Mouse (Mus musculus) limb, embryonic 13.5 days (tissue): Measurements from ENCODE around the gene Ube2e2. TPM values are rescaled to one million over a fixed set of nuclear protein-coding genes. Genes with fewer than 3 reads are reported as not detected.

Source experiments
- ATAC-seq: fragments of 200-750 bp; cut with Nextera tagmentation; 2 replicates; pipeline ENCODE4 v1.8.0; 2017; ENCODE audit warnings: low read depth, moderate number of reproducible peaks, moderate TSS enrichment; ENCODE audit not compliant: low FRiP score
- H3K27ac ChIP-seq: fragments of 300-500 bp; sonication (generic); 2 replicates; pipeline ENCODE4 v1.5.1; 2015; ENCODE audit warnings: inconsistent platforms, mild to moderate bottlenecking, moderate library complexity
- H3K27me3 ChIP-seq: fragments of 300-500 bp; sonication (generic); 2 replicates; pipeline ENCODE4 v1.6.1; 2015; ENCODE audit warnings: mild to moderate bottlenecking, inconsistent platforms
- H3K36me3 ChIP-seq: fragments of 300-500 bp; sonication (generic); 2 replicates; pipeline ENCODE4 v1.6.1; 2015; ENCODE audit warnings: inconsistent platforms, mild to moderate bottlenecking, moderate library complexity
- H3K4me1 ChIP-seq: fragments of 300-500 bp; sonication (generic); 2 replicates; pipeline ENCODE4 v1.6.1; 2015; ENCODE audit warnings: inconsistent platforms
- H3K4me2 ChIP-seq: fragments of 300-500 bp; sonication (generic); replicated peaks from 2 replicates; pipeline ENCODE4 v1.6.1; 2015; ENCODE audit warnings: inconsistent platforms, mild to moderate bottlenecking, moderate library complexity
- H3K4me3 ChIP-seq: fragments of 300-500 bp; sonication (generic); 2 replicates; pipeline ENCODE4 v1.5.1; 2015; ENCODE audit warnings: moderate library complexity, mild to moderate bottlenecking, inconsistent platforms
- H3K9ac ChIP-seq: fragments of 300-500 bp; sonication (generic); 2 replicates; pipeline ENCODE4 v1.6.1; 2015; ENCODE audit warnings: mild to moderate bottlenecking, inconsistent platforms
- H3K9me3 ChIP-seq: fragments of 300-500 bp; sonication (generic); 2 replicates; pipeline ENCODE4 v1.6.1; 2016; ENCODE audit warnings: inconsistent platforms
- WGBS: fragments of 180-500 bp; shearing (Covaris S2); methylation state at CpG from one replicate; pipeline ENCODE4 v1.1.7; 2015; 5-methylcytosine and 5-hydroxymethylcytosine counted together
- polyA plus RNA-seq: library from polyadenylated mRNA; unstranded; fragments of >200 nt; fragmentation: Nextera tagmentation; extraction: Ambion mirVana; gene quantifications from 2 replicates; pipeline ENCODE4 v1.2.1, GENCODE M21; 2015

Gene Ube2e2
- polyA plus RNA-seq, 1 experiment from 2014 or later = 75.6 TPM

DNA sequence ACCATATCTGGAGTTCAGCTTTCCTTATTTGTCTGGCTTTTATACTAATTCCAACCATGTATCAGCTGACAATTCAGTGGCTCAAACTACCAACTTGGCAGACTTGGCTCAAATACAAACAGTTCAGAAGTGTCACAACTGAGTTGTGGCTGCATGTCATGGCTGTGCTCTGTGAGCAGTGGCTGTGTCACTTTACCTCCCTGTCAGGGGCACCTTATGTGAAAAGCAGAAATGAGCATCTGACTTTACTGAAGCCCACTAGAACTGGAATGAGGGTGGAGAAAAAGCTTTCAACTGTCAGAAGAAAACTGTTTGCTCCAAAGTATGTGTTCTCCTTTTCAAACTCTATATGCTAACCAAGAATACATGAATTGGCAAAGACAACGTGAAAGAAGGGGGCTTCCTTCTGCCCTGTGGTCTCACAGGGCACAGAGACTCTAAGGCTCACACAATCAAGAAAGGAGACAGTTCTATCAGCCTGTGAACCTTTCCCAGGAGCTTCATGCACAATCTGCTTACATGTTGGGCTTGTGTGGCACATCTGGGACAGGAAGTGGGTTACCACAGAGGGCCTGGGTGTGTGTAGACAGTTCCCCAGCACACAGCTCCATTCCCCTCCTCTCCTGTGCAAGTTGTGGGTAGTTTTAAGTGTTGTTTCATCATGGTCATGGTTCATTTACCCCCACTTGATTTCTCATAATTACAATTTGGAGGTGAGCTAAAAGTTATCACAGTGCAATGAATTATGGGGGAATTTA is 228.6 kb downstream of the Ube2e2 start:
- Histone ChIP-seq H3K27ac (no peak overlapping the region), H3K36me3 (peaks cover 3% of the 10 kb centered on the region; the same call in 1 of the 2 replicates), H3K9me3 (peaks cover 12% of the 10 kb centered on the region), H3K9ac (no peak overlapping the region), H3K4me1 (no peaks in the 10 kb centered on the region), H3K4me3 (no peak overlapping the region), H3K4me2 (no peak overlapping the region), H3K27me3 (no peaks in the 10 kb centered on the region)
- ATAC-seq = no peak
- 82% methylated on average over 1 of the region's 1 CpGs for WGBS

DNA sequence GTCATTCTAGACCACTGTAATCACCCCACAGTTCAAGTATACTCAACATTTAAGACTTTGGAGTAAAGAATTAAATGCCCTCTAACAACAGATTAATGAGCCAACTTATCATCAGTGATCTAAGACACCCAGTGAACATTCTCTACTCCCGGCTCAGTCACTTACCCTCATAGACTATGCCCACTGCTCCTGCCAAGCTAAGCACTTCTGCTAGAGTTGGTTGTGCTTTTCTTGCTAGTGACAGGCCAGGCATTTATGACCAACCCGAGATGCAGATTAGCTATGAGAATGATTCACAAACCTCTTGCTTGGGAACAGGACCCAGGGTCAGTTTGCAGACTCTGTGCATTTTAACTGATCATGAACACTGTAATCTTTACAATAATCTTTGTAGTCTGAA is 230.4 kb downstream of the Ube2e2 start:
- H3K4me2 ChIP-seq = no peak overlapping the region
- peaks cover 12% of the 10 kb centered on the region for H3K9me3 ChIP-seq
- no peaks in the 10 kb centered on the region for H3K4me1 ChIP-seq
- H3K27ac ChIP-seq = no peak overlapping the region
- WGBS = 93% methylated on average over 2 of the region's 2 CpGs
- ATAC-seq = no peak
- H3K4me3 ChIP-seq = no peak overlapping the region
- H3K36me3 ChIP-seq = peaks cover 3% of the 10 kb centered on the region; the same call in 1 of the 2 replicates
- H3K9ac ChIP-seq = no peak overlapping the region
- no peaks in the 10 kb centered on the region for H3K27me3 ChIP-seq

GRCm38 (mm10) chr14:18657777-18658753 is 236.0 kb downstream of the Ube2e2 start:
- 77% methylated on average over 4 of the region's 4 CpGs for WGBS
- H3K27ac ChIP-seq = no peak overlapping the region
- peaks cover 12% of the 10 kb centered on the region for H3K9me3 ChIP-seq
- H3K4me2 ChIP-seq = no peak overlapping the region
- H3K4me3 ChIP-seq = no peak overlapping the region
- peaks cover 3% of the 10 kb centered on the region; the same call in 1 of the 2 replicates for H3K36me3 ChIP-seq
- no peak for ATAC-seq
- no peak overlapping the region for H3K9ac ChIP-seq
- no peaks in the 10 kb centered on the region for H3K27me3 ChIP-seq
- H3K4me1 ChIP-seq = no peaks in the 10 kb centered on the region

DNA sequence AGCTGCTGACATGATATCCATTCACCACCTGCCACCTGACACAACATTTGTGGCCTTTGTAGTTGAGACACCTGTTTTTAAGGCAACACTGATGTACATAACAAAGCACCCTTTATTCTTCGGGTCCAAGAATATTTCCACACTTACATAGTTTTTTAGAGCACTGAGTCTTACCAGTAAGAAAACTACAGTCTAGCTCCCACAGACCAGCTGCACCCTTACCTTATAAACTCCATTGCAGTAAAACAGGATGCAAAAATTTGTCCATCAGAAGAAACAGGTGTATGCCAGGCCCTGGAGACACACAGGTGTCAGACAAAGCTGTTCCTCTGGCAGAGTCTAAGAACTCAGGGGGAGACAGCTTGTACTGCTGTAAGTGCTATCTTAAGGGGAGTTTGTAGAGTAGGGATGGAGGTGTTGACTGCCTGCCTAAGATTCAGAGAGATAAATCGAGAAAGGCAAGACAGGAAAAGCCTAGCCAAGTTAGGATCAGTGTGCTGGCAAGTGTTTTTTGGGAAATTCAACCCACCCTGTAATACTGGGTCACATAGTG is 244.9 kb downstream of the Ube2e2 start:
- Histone ChIP-seq H3K4me3 (no peak overlapping the region), H3K9ac (no peak overlapping the region), H3K4me2 (no peak overlapping the region), H3K27me3 (no peaks in the 10 kb centered on the region), H3K27ac (no peak overlapping the region), H3K4me1 (no peaks in the 10 kb centered on the region), H3K9me3 (no peaks in the 10 kb centered on the region), H3K36me3 (no peaks in the 10 kb centered on the region)
- ATAC-seq = no peak
- 71% methylated on average over 2 of the region's 2 CpGs for WGBS

DNA sequence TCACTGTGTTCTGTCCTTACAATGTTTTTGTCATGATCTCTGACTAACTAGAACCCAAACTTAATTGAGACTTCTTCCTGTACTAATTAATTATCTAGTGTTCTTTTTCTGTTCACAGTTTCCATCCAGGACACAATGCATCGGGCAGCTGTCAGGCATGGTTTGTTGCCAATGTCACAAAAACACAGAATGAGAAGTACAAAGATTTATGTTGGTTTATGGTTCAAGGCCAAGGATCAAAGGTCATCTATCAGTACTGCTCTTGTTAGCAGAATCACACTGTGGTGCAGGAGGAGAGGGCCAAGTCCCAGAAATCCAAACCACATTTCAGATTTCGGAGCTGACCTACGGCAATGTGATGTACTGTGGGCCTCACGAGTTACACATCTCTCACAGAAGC is 252.4 kb downstream of the Ube2e2 start:
- no peak for ATAC-seq
- Histone ChIP-seq H3K27me3 (no peaks in the 10 kb centered on the region), H3K9me3 (0 out of 2 replicates have a peak, but pooled peaks cover 6% of the 10 kb centered on the region), H3K36me3 (peaks cover 6% of the 10 kb centered on the region), H3K4me2 (no peak overlapping the region), H3K27ac (no peak overlapping the region), H3K9ac (no peak overlapping the region), H3K4me1 (no peaks in the 10 kb centered on the region), H3K4me3 (no peak overlapping the region)
- 69% methylated on average over 4 of the region's 4 CpGs for WGBS

DNA sequence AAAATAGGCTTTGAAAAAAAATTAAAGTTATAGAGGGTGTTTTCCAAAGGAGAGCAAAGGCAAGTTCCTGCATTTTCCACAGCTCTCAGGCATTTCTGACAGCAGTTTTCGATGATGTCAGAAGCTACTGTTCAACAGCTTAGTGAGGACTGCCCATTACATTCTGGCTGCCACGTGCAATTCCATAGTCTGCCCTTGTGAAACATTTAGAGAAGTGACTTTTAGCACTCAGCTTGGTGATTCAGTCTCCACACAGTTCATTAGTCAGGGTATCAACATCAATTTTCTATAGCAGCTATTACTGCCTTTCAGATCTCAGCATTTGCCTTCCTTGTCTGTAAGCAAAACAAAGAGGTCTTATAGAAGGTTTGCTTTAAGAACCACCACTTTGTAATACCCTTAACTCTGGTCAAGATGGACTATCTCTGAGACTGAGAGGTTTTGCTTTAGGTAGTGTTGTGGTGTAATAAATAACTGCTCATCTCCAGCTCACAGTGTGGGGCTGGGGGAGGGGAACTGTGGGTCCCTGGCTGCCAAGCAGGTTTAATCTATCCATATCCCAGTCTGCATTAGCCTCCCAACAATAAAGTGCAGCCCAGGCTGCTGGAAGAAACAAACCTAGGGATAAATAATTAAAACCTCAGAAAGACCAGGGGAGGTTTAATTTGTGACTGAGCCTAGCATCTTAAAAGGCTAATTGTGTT is 255.2 kb downstream of the Ube2e2 start:
- H3K4me1 ChIP-seq = no peaks in the 10 kb centered on the region
- WGBS = 72% methylated on average over 2 of the region's 2 CpGs
- H3K9ac ChIP-seq = no peak overlapping the region
- no peak overlapping the region for H3K4me2 ChIP-seq
- no peak overlapping the region for H3K4me3 ChIP-seq
- H3K9me3 ChIP-seq = 0 out of 2 replicates have a peak, but pooled peaks cover 6% of the 10 kb centered on the region
- ATAC-seq = no peak
- H3K36me3 ChIP-seq = peaks cover 6% of the 10 kb centered on the region
- H3K27ac ChIP-seq = no peak overlapping the region
- H3K27me3 ChIP-seq = no peaks in the 10 kb centered on the region

DNA sequence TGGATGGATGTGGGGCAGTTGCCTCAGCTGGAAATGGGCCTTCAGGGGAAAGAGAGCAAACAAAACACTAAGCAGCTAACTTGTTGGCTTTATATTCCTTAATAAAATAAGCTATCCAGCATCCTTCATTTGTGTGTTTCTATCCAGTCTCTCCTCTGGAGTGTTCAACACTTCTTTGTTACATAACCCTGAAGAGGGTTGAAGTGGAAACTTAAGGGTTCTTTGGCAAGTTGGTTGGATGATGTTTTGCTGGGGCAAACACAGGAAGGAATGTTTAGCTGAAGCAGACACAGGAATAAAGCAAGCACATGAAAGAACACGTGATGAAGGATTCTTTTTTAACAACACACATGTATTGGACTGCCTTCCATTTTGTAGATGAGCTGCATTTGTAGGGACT is 256.3 kb downstream of the Ube2e2 start:
- Histone ChIP-seq H3K4me2 (no peak overlapping the region), H3K4me3 (no peak overlapping the region), H3K4me1 (no peaks in the 10 kb centered on the region), H3K27ac (no peak overlapping the region), H3K36me3 (peaks cover 6% of the 10 kb centered on the region), H3K27me3 (no peaks in the 10 kb centered on the region), H3K9me3 (0 out of 2 replicates have a peak, but pooled peaks cover 6% of the 10 kb centered on the region), H3K9ac (no peak overlapping the region)
- ATAC-seq = no peak
- 89% methylated on average over 1 of the region's 1 CpGs for WGBS

DNA sequence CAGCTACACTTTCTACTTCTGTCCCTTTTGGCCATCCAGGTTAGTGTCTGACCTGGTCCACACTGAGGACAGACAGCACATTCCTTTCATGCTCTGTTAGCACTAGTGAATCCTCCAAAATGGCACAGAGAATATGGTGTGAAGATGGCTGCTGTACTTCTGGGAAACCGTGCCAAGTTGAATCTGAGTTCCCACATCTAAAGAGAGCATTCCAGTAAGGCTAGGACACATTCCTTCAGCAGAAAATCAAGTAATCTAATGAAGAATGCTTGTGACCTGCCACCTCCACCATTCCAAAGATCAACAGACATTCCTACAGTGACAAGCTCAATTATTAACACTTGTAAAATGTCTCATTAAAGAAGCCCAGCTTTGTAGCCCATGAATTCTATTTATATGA is 265.9 kb downstream of the Ube2e2 start:
- Histone ChIP-seq H3K27ac (no peak overlapping the region), H3K27me3 (no peaks in the 10 kb centered on the region), H3K9ac (no peak overlapping the region), H3K4me3 (no peak overlapping the region), H3K9me3 (no peaks in the 10 kb centered on the region), H3K4me1 (no peaks in the 10 kb centered on the region), H3K4me2 (no peak overlapping the region), H3K36me3 (no peaks in the 10 kb centered on the region)
- ATAC-seq = no peak
- 62% methylated on average over 1 of the region's 1 CpGs for WGBS

GRCm38 (mm10) chr14:18618603-18619002 is 275.5 kb downstream of the Ube2e2 start:
- no peaks in the 10 kb centered on the region for H3K9me3 ChIP-seq
- no peak overlapping the region for H3K4me2 ChIP-seq
- H3K27ac ChIP-seq = no peak overlapping the region
- H3K36me3 ChIP-seq = no peaks in the 10 kb centered on the region
- H3K4me3 ChIP-seq = no peak overlapping the region
- H3K27me3 ChIP-seq = no peaks in the 10 kb centered on the region
- WGBS = 64% methylated on average over 2 of the region's 2 CpGs
- no peaks in the 10 kb centered on the region for H3K4me1 ChIP-seq
- H3K9ac ChIP-seq = no peak overlapping the region
- no peak for ATAC-seq

DNA sequence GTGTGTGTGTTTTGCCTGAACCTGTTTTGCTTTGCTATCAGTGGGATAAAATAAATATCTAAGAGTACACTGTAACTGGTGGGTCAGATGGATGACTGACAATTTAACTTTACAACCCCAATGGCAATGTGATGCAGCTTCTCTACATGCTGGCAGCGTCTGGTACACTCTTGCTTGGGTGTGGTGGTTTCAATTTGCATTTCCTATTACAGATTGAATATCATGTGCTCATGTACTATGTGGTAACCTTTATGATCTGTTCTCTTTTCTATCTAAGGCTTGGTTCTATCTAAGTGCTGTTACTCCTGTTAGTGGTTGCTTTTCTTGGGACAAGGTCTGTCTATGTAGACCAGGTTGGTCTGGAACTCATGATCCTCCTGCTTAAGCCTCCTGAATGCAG is 292.1 kb downstream of the Ube2e2 start:
- Histone ChIP-seq H3K36me3 (peaks cover under 1% of the 10 kb centered on the region; the same call in 1 of the 2 replicates), H3K4me1 (no peaks in the 10 kb centered on the region), H3K27ac (no peak overlapping the region), H3K4me2 (no peak overlapping the region), H3K9ac (no peak overlapping the region), H3K27me3 (no peaks in the 10 kb centered on the region), H3K9me3 (no peaks in the 10 kb centered on the region), H3K4me3 (no peak overlapping the region)
- no peak for ATAC-seq
- 48% methylated on average over 1 of the region's 1 CpGs for WGBS

- no peaks in the 10 kb centered on the region for H3K36me3 ChIP-seq
- H3K9ac ChIP-seq = no peak overlapping the region
- 62% methylated on average over 4 of the region's 4 CpGs for WGBS
- no peak overlapping the region for H3K4me2 ChIP-seq
- H3K4me3 ChIP-seq = no peak overlapping the region
- no peaks in the 10 kb centered on the region for H3K9me3 ChIP-seq
- H3K4me1 ChIP-seq = no peaks in the 10 kb centered on the region
- peak; percentile 44; the same call in 1 of the 2 replicates for ATAC-seq
- H3K27me3 ChIP-seq = no peaks in the 10 kb centered on the region
- no peak overlapping the region for H3K27ac ChIP-seq
Observed at GRCm38 (mm10) chr14:18586239-18587034, 307.6 kb downstream of the Ube2e2 start.
